Mouse (Mus musculus) adrenal gland, postnatal 10 days (tissue): ENCODE data around the gene Rsph10b. TPM values are rescaled to one million over a fixed set of nuclear protein-coding genes. Genes with fewer than 3 reads are reported as not detected.

Experiments
- DNase-seq: peaks from one replicate; pipeline ENCODE4 v3.0.0; 2021; ENCODE audit warnings: mixed read lengths
- long read RNA-seq, 2 experiments: library from polyadenylated mRNA; stranded (forward); transcript quantifications; one replicate each; pipeline ENCODE4 v2.0.0; 2021
- total RNA-seq, 2 experiments: library from RNA; stranded (reverse); gene quantifications; 2 replicates each; pipeline ENCODE4 v1.2.3; 2021

Gene Rsph10b
- total RNA-seq, result 1 to 10 TPM in 1 of 2 experiments, under 1 TPM in 1; 0.78 to 1.2 TPM
- long read RNA-seq, experiment 1, partial matches to known transcripts, result 0 of 1 reads
- long read RNA-seq, experiment 1, other reads (novel, unspliced or antisense), result 1 of 1 reads
- long read RNA-seq, experiment 2, partial matches to known transcripts, result 0 of 1 reads
- long read RNA-seq, experiment 2, other reads (novel, unspliced or antisense), result 1 of 1 reads

DNA sequence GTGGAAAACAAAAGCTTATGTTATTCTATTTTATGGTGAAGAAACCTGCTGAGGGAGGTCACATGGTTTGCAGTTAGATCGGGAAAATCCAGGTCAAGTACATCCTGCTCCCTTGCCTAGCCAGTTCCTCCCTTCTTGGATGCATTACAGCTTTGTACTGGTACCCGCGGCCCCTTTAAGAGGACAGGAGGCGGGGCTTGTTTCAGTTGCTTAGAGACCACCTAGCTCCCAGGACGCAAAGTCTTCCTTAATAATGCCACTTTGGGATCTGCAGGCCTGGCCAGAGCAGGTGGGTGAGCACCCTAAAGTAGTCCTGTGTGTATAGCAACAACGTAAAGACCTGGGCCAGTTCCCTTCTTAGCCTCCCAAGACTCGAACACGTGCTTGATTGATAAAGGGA is at the start of gene Rsph10b:
Gene Rsph10b (plus strand): TSS at position 205 of the 400 bp plus-strand sequence.
- peak; percentile 52 for DNase-seq

DNA sequence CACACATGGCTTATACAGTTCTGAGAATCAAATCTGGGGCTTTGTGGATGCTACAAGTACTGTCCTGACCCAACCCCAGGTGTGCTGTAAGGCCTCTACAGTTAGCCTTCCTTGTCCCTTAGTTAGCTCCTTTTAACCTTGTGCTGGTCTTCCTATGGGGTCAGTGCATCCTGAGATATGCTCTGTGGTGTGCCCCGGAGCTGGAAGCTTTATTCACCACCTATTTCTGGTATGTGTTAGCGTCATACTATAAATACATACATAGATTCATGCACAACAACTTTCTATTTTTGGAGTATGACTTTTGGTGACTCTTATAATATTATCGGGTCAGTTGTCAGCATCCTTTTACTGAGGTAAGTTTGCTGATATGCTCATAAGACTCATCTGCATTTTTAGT is 47.6 kb upstream of the Rsph10b start:
- DNase-seq, result no peak

DNA sequence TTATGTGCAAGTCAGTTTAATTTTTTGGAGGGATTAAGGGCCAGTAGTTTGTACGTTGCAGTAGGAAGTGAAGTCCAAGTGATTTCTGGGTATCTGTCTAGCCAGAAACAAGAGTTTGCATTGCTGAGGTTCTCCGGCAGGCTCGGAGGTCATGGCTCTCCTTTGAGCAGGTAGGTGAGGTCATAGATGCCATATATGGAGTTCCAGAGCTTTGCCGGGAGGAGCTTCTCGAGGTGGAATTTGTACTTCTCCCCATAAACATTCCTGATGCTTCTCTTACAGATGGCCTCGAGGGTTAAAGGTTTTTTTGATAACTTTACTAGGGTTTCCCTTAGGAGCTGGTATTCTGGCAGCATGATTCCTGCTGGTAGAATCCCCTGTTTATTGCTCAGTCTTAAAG is 42.1 kb upstream of the Rsph10b start:
- no peak for DNase-seq

DNA sequence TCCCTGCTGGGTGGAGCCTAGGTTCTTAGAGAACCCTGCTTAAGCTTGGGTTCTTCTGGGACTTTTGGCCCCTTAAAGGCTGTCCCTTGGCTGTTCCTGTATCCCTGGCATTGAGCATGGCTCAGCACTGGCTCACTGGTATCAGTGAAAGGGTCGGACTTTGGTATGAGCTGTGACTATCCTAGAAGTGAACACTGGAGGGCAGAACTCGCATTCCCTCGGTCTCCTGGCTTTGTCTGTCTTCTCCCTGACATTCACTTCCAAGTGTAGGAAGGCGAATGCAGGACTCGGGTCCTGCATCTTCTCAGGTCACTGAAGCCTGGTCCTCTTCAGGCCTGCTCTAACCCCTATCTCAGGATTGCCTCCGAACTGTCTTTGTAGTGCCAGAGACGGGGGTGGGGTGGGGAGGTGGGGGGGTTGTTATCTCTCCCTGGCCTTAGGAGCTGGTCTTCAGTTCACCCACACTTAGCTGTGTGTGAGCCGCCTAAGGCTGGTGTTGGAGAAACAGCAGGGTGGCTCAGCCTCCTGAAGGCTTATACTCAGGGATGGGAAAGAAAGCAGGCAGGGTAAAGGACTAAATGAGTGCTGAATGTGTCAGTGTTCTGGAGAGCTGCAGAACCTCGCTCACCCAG is 40.5 kb upstream of the Rsph10b start:
- DNase-seq, result no peak

DNA sequence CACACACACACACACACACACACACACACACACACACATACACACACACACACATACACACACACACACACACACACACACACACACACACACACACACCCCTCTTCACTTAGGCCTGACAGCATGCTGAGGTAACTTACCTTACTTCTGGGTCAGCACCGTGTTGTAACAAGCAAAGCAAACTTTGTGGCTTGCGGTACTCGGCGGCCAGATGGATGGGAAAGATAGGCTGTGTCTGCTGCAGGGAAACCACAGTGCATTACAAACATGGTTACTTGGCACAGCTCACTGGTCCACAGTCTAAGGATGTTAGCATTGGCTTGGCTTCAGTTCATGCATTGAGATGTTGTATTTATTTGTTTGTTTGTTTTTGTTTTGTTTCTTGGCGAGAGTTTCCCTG is 39.4 kb upstream of the Rsph10b start:
- no peak for DNase-seq

DNA sequence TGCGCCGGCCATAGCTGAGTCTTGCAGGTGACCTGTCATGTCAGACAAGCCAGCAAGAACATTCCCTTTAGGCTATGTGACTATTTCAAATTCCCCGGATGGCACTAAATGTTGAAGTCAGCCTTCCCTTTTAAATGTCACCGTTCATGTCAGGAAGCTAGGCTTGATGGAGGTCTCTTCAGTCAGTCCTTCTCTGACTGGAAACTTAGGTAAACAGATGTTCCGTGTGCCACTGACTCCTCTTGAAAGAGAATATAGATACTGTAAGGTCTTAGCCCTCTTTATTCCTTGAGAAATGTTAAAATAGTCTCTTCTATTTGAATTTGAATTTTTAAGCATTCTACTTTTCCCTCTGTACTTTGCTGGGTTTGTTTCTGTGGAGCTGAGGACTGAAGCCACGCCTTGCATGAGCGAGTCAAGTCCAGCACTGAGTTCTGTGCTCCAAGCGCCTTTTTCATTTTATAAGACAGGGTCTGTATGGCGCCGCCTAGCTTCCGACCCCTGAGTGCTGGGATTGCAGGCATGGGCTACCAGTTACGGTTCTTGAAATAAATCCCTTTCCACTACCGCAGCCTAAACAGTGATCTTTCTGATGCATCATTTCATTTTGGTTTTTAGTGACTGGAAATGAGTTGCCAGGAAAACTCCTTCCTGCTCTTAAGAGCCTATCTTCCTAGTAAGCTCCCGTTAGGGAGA is 35.1 kb upstream of the Rsph10b start, which contains the start of gene Ankrd61:
Gene Ankrd61 (minus strand): TSS at position 51 of the 696 bp plus-strand sequence.
- DNase-seq, result no peak

DNA sequence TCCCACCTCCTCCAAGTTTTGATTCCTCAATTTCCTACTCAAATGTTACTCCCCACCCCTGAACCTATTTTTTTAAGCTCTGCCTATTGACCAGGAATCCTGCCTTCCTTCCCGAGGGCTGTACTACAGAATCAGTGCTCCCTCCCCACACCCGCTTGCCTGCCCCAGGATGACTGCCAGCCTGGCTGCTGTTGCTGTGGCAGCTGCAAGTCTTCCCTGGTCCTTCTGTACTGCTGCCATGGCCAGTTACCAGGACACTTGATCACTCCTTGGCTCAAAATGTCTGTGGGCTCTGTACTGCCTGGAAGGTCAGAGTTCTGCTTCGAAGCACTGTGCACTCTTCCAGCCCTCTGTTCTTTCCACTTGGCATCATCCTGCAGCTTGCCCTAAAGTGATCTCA is 30.7 kb upstream of the Rsph10b start:
- peak; percentile 18 for DNase-seq

DNA sequence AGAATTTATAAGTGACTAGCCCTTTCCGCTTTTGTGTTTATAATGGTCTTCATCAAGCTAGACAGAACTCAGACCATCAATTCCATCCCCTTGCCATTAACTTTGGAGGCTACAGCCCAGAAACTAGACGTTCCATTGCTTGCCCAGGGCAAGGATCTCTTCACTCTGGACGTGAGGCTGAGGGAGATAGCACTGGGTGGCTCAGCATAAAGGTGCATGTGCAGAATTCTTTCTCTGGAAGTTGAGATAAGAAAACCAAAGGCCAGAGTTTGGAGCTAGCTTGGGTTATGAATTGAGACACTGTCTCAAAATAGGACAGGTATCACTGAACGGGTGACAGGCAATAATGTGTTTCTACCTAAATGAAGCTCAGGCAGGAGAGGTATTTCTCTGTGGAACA is 29.0 kb upstream of the Rsph10b start:
- DNase-seq, result no peak

DNA sequence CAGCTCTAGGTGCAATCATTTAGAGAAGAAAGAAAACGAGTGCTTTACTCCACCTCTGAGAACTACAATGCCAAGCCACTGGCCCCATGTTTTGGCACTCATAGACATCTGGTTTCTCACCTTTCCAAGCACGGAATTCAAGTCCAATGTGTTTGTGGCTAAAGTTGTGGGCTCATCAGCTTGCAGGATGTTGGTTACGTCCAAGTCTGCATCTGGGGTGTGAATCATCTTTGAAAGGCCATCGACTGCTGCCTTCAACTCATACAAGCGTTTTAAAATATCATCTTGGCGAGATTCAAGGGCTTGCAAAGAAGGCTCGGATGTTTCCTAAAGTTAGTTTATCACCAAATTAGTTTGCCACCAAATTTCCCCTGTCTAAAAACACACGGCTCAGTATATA is 26.4 kb upstream of the Rsph10b start:
- DNase-seq, result no peak

DNA sequence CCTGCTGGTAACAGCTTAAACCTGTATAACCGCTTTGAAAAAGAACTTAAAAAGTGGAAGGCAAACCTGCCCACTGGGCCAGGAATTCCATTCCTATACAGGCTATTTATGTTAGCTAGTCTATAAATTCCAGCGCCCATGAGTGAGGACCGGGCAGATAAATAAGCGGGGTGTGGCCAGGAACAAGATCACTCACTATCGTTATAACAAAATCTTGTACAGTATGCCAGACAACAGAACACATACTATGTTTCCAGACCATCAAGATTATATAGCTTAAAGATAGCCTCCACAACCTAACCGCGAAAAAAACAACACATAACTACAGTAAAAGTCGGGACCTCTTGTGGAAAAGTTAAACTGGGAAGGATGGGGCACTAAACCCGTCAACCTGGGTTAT is 23.9 kb upstream of the Rsph10b start:
- no peak for DNase-seq

DNA sequence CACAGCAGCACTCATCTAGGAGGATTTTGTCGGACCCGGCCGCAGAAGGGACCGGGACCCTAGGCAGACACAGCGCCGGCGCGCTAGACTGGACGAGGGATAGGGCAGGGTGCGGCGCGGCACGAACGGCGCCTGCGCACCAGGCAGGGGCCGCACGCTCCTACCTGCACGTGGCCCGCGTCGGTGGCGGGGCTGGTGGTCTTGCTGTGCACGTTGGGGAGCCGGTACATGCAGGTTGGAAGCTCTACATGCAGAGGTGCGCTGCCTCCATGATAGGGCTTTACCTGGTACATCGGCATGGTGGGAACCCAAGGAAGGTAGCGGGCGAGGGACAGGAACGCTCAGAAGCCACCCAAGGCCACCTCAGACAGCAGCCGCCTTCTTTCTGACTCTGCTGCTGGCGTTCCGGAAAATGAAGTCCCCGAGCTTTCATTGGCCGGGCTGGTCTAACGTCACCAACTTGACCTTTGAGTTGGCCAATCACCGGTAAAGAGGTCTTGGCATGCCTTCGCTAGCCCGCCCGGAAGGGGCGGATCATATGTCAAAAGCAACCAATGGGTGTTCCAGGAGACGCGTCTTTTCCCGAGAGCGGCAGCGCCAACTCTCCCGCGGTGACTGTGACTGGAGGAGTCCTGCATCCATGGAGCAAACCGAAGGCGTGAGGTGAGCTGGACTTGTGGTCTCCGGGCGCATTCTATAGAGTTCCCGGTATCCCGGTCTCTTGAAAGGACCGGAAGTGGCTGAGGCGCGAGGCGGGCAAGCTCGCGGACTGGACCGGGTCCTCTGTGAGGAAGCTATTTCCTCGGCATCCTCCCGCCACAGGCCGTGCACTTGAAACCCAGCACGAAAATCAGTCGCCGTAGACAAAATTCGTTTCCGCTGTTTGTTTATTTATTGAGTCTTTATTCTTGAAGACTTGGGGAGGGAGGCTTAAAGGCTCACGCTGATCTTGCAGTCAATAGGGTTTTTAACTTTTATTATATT is 23.1 kb upstream of the Rsph10b start, which contains the start of the genes Aimp2 and Pms2:
Gene Aimp2 (minus strand): TSS at position 431 of the 984 bp plus-strand sequence.
Gene Pms2 (plus strand): TSS at position 548 of the 984 bp plus-strand sequence.
- peak; percentile 96 for DNase-seq

DNA sequence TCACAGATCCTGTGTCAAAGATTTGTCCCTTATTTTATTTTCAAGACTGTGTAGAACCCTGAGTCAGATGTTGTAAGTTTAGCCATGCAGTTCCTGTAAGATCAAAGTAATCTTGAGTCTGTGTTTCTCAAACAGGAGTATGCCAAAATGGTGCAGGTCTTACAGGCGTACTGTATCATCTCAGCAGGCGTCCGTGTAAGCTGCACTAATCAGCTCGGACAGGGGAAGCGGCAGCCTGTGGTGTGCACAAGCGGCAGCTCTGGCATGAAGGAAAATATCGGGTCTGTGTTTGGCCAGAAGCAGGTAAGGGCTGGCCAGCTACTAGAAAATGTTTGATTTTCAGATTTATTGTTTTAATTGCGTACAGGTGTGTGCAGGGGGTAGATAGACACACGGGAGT is 16.6 kb upstream of the Rsph10b start:
- DNase-seq, result no peak

DNA sequence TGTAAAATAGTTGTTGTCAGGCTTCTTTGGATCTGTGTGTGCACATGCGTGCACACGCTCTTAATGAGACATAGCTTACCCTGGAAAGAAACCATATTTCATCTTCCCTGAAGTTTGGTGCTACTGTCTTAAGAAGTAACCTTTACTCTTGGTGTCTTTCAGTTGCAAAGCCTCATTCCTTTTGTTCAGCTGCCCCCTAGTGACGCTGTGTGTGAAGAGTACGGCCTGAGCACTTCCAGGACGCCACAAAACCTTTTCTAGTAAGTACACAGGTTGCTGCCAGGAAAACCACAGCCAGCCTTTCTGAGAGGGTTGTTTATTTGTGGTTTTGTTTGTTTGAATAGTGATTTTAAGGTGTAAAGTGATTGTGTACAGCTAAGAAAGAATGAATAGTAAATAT is 15.4 kb upstream of the Rsph10b start:
- DNase-seq, result peak; percentile 73

DNA sequence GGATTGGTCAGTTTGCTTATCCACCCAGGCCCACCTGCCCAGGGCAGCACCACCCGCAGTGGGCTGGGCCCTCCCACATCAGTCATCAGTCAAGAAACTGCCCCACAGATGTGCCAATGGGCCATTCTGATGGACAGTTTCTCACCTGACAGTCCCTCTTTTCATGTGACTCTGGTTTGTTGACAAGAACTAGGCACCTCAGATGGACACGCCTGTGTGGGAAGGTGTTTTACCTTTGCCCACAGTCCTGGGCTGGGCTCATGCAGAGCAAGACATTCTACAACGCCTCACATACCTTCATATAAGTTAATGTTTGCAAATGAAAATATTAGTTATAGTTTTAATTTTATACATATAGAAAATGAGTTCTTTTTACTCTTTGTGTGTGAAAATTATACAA is 14.7 kb upstream of the Rsph10b start:
- DNase-seq, result no peak

DNA sequence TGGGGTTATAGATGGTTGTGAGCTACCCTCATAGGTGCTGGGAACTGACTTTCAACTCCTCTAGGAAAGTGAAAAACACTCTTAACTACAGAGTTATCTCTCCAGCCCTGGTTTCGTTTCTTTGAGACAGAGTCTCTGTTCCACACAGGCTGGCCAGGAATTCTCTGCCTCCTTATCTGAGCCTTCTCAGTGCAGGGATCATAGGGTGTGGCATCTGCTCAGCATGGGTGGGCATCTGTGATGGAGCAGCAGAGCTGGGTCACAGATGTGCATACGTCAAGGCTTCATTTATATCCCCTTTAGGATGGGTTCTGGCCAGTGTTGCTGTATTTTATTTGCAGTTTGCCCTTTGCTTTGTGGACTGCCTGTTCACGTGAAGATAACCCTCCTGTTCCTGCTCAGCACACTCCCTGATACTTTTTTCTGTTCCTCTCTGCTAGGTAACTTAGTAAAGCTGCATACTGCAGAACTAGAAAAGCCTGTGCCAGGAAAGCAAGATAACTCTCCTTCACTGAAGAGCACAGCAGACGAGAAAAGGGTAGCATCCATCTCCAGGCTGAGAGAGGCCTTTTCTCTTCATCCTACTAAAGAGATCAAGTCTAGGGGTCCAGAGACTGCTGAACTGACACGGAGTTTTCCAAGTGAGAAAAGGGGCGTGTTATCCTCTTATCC is 7.9 kb upstream of the Rsph10b start:
- no peak for DNase-seq

DNA sequence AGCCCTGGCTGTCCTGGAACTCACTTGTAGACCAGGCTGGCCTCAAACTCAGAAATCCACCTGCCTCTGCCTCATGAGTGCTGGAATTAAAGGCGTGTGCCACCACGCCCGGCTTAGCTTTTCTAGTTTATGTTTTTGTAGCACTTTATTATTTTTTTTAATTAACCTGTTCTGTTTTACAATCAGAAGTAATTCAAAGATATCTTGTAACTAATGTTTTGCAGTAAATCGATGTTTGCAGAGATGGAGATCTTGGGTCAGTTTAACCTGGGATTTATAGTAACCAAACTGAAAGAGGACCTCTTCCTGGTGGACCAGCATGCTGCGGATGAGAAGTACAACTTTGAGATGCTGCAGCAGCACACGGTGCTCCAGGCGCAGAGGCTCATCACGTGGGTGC is 5.0 kb upstream of the Rsph10b start, which contains the start of gene Gm42421:
Gene Gm42421 (plus strand): TSS at position 301 of the 400 bp plus-strand sequence.
- DNase-seq, result no peak

DNA sequence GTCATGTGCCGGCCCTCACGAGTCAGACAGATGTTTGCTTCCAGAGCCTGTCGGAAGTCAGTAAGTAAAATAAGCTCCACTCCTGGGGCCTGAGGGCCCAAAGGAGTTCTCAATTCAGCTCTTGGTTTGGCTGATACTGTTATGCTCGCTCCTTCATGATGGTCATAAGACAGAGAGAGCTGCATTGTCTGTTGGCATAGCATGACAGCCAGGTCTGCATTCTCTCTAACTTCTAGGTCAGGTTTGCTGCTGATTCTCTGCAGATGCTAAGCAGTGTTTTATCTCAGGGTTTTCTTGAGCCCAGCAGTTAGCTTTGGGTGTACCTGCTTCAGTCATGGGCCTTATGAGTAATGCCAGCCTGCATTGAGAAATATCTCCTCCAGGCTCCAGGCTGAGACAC is 3.5 kb upstream of the Rsph10b start:
- no peak for DNase-seq

DNA sequence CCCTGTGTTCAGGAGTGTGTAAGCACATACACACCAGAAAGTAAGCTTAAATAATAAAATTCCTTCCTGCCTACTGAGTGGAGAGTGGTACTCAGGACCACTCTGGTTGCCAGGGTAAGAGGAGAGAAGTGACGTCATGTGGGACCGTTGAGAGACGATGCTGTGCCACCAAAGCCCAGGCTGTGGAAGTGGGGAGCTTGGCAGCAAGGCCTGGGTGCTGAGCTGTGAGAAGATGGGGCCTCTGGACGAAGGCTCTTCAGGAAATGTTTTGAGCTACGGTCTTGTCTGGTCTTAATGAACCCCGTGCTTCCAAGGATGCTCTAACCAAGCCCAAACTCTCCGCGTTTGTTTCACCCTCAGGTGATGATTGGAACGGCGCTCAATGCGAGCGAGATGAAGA is 2.2 kb upstream of the Rsph10b start:
- no peak for DNase-seq

DNA sequence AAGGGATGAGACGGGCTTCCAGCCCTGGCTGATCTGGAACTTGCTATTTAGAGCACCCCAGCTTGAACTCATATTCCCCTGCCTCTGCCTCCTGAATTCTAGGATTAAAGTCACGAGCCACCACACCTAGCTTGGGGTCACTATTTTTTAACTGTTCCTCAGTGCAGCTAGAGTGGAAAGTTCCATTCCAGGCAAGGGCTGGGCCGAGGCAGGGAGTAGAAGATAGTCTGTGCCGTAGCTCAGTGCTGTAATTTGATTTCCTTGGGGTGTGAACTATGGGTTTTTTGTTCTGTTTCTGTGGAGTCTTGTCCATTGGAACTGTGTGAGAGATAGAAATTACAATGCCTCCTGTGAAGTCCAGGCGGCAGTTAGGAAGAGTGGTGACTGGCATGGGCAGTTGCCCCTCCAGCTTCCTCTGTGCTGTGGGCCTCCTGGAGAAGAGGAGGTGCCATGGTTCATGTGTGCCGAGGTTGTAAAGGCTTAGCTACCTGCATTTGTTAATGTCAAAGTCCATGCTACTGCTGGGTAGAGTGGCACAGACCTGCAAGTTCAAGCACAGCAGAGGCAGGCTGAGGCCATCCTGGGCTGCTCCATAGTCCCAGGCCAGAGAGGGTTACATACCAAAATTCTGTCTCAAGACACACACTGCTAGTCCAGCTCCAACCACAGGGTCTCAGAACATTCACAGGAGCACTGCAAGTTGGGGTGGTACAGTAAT is 813 bp upstream of the Rsph10b start:
- no peak for DNase-seq

DNA sequence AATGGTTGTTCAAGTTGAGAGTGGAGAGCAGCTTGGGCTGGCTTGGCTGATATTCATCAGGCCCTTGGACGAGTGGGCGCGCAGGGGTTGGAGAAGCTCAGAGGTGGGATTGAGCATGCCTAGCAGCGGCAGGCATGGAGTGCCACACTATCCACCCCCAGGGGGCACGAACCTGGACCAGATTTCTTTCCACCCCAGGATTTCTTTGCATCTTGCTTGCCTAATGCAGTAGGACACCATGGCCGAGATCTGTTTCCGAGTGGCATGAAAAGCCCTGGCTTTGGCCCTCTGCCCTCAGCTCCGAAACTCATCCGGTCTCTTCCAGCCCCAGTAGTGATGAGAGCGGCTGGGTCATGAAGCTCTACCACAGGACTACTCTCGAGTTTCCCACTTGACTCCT is 579 bp downstream of the Rsph10b start:
- no peak for DNase-seq

DNA sequence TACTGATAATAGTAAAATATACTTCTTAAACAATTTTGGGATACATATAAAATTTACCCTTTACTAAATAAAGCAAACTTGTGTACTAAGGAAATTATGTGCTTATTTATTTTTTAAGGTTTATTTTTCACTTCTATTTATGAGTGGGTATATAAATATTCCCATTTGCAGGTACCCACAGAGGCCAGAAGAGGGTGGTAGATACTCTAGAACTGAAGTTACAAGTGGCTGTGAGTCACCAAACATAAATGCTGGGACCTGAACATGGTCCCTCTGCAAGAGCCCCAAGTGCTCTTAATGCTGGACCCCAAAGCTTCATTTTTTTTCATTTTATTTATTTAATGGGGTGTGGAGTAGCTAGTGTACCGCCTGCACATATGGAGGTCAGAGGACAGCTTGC is 1.0 kb downstream of the Rsph10b start:
- no peak for DNase-seq
